Mouse (Mus musculus) bone marrow, adult 2 months (tissue): ENCODE data around the gene Lao1.
"Not testable (repeated sequence)": the region's sequence is repeated elsewhere in the genome, so short reads cannot be mapped to it uniquely, and the experiment has no call there.

Source experiments
- CTCF ChIP-seq: fragments of 200-500 bp; IDR thresholded peaks from 2 replicates; pipeline ENCODE4 v1.5.1; 2011; ENCODE audit warnings: low read length, control low read depth; ENCODE audit not compliant: control insufficient read depth, insufficient read depth
- POLR2A ChIP-seq: fragments of 200-500 bp; IDR thresholded peaks from 2 replicates; pipeline ENCODE4 v1.6.1; 2011; ENCODE audit warnings: low read depth, mild to moderate bottlenecking, control low read depth, low read length, borderline replicate concordance; ENCODE audit not compliant: control insufficient read depth

DNA sequence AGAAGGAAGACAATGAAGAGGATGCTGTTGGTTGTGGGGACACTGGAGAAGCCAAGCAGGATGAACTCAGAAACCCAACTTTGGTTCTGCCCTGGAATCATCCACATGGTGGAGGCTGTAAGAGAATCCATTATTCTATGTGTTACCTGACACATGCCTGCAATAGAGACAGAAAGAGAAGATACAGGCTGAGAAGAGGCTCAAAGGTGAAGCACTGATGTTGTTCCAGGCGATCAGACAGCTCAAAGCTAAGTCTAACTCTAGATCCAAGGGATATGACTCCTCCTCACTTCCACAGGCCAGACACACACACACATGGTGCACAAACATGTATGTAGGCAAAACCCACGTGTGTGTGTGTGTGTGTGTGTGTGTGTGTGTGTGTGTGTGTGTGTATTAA, 44.0 kb upstream of the Lao1 start, which contains the start of gene Olfr1329:
- not testable (repeated sequence) for TF ChIP-seq CTCF, POLR2A
